Mouse (Mus musculus): ENCODE measurements around the gene Ccdc136. TPM values are rescaled to one million over a fixed set of nuclear protein-coding genes. Genes with fewer than 3 reads are reported as not detected.
"Not testable (repeated sequence)": the region's sequence is repeated elsewhere in the genome, so short reads cannot be mapped to it uniquely, and the experiment has no call there.

The Ccdc136 gene
- 10 to 100 TPM; 70.7 to 72.5 TPM for total RNA-seq (2021)

- DNase-seq, result peak; percentile 74
- intact Hi-C loops (cut with DNase I), result loop anchor here (10.0 kb wide), 1 partner anchor 129 kb away; the partner anchor contains the start of gene Irf5
Observed at GRCm38 (mm10) chr6:29395910-29396713, at the start of gene Ccdc136. Ccdc136 (plus strand) TSS chr6:29396309.

GRCm38 (mm10) chr6:29346512-29346911, 49.6 kb upstream of the Ccdc136 start:
- DNase-seq; intact Hi-C loops (cut with DNase I): not testable (repeated sequence)

GRCm38 (mm10) chr6:29347189-29347588, 48.9 kb upstream of the Ccdc136 start:
- intact Hi-C loops (cut with DNase I), result no loop called here
- DNase-seq, result no peak

- peak; percentile 99 for DNase-seq
- intact Hi-C loops (cut with DNase I), result no loop called here
Observed at GRCm38 (mm10) chr6:29347665-29348370, 48.3 kb upstream of the Ccdc136 start, which contains the start of gene Calu. Calu (plus strand) TSS chr6:29348069.

- intact Hi-C loops (cut with DNase I), result no loop called here
- no peak for DNase-seq
Observed at GRCm38 (mm10) chr6:29348371-29348724, 47.8 kb upstream of the Ccdc136 start.

GRCm38 (mm10) chr6:29351613-29352012, 44.5 kb upstream of the Ccdc136 start:
- no peak for DNase-seq
- intact Hi-C loops (cut with DNase I), result no loop called here

- intact Hi-C loops (cut with DNase I), result no loop called here
- DNase-seq, result no peak
Observed at GRCm38 (mm10) chr6:29352816-29353215, 43.3 kb upstream of the Ccdc136 start.

GRCm38 (mm10) chr6:29359386-29359785, 36.7 kb upstream of the Ccdc136 start:
- intact Hi-C loops (cut with DNase I), result no loop called here
- no peak for DNase-seq

- intact Hi-C loops (cut with DNase I), result no loop called here
- DNase-seq, result no peak
Observed at GRCm38 (mm10) chr6:29360211-29360610, 35.9 kb upstream of the Ccdc136 start.

GRCm38 (mm10) chr6:29362246-29363128, 33.6 kb upstream of the Ccdc136 start:
- intact Hi-C loops (cut with DNase I), result no loop called here
- DNase-seq, result peak; percentile 27

- intact Hi-C loops (cut with DNase I), result no loop called here
- DNase-seq, result no peak
Observed at GRCm38 (mm10) chr6:29363129-29363515, 33.0 kb upstream of the Ccdc136 start.

- intact Hi-C loops (cut with DNase I), result no loop called here
- no peak for DNase-seq
Observed at GRCm38 (mm10) chr6:29365277-29365676, 30.8 kb upstream of the Ccdc136 start.

GRCm38 (mm10) chr6:29377386-29377785, 18.7 kb upstream of the Ccdc136 start:
- DNase-seq, result no peak
- intact Hi-C loops (cut with DNase I), result no loop called here

- no peak for DNase-seq
- intact Hi-C loops (cut with DNase I), result no loop called here
Observed at GRCm38 (mm10) chr6:29378678-29379077, 17.4 kb upstream of the Ccdc136 start.

GRCm38 (mm10) chr6:29379954-29380353, 16.2 kb upstream of the Ccdc136 start:
- DNase-seq, result no peak
- intact Hi-C loops (cut with DNase I), result no loop called here

- intact Hi-C loops (cut with DNase I), result no loop called here
Observed at GRCm38 (mm10) chr6:29382442-29382841, 13.7 kb upstream of the Ccdc136 start.

GRCm38 (mm10) chr6:29388052-29388518, 8.0 kb upstream of the Ccdc136 start, which contains the start of gene Opn1sw:
Opn1sw (minus strand) TSS chr6:29388468.
- DNase-seq, result peak; percentile 24
- intact Hi-C loops (cut with DNase I), result no loop called here

More at GRCm38 (mm10) chr6:29382442-29382841, 13.7 kb upstream of the Ccdc136 start:
- DNase-seq, result no peak

- peak; percentile 93 for DNase-seq
- intact Hi-C loops (cut with DNase I), result no loop called here
Observed at GRCm38 (mm10) chr6:29388606-29389080, 7.5 kb upstream of the Ccdc136 start.

GRCm38 (mm10) chr6:29389425-29389824, 6.7 kb upstream of the Ccdc136 start:
- no peak for DNase-seq
- intact Hi-C loops (cut with DNase I), result no loop called here

- not testable (repeated sequence) for DNase-seq
- intact Hi-C loops (cut with DNase I), result loop anchor here (10.0 kb wide), 1 partner anchor 134 kb away; the partner anchor contains the start of gene Irf5
Observed at GRCm38 (mm10) chr6:29390500-29390899, 5.6 kb upstream of the Ccdc136 start.
